ENCODE assay signal across 15 mouse cellular contexts in the genomic region with DNA sequence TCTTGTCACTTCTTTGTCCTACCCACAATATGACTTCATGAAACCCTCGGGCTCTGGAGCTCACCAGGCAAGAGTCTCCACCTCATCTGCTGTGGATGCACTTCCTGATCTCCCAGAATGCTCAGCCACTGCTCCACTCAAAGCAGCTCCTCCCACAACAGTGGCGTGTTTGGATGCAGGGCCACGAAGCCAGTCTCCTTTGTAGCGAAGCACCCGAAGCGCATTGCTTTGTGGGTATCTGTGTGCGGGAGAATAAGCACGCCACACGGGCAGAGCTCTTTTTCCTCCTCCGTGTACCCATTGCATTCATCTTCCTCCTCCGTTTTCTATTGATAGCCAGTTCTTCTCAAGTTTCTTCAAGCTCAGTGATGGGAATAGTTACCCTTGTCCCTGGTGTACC. TPM values are rescaled to one million over a fixed set of nuclear protein-coding genes. Genes with fewer than 3 reads are reported as not detected.
DNase-seq lines count a peak whose midpoint lies in the region; ATAC-seq and TF ChIP-seq lines count a peak whose summit lies in the region.
"Had no signal": no experiment of that assay in that cellular context is flagged by ENCODE, and none has a peak within 500 bp of the region (broad histone marks: within the 10 kb centered on the region; RNA-seq: fewer than 3 reads in every experiment).

No protein-coding gene starts in this region.

- 0 out of 2 replicates have a peak overlapping the region, but pooled peaks have one; percentile 0 for H3K4me2 ChIP-seq in hindbrain, embryonic 15.5 days
- no peak overlapping the region for H3K4me2 ChIP-seq in hindbrain, embryonic 14.5 days (replicated peaks)
- H3K4me2 ChIP-seq in lung, embryonic 16.5 days (ENCODE audit: low read depth, low read length) = peak overlapping the region; percentile 66
- H3K4me2 ChIP-seq in heart, postnatal 0 days (ENCODE audit: low read depth, low read length) = peak overlapping the region; percentile 53

- H3K4me1 ChIP-seq in hindbrain, embryonic 15.5 days (replicated peaks) = peaks cover 13% of the 10 kb centered on the region
- H3K4me1 ChIP-seq in hindbrain, embryonic 14.5 days (replicated peaks; ENCODE audit: control insufficient read depth, insufficient read depth, low read length) = no peaks in the 10 kb centered on the region
- H3K4me1 ChIP-seq in lung, embryonic 16.5 days (replicated peaks; ENCODE audit: control insufficient read depth, insufficient read depth, low read length) = peaks cover 16% of the 10 kb centered on the region
- H3K4me1 ChIP-seq in lung, adult 2 months (ENCODE audit: control insufficient read depth, insufficient read depth, low read length) = no peaks in the 10 kb centered on the region; the same call in 1 of the 2 replicates
- H3K4me1 ChIP-seq in heart, postnatal 0 days (ENCODE audit: control insufficient read depth, insufficient read depth) = peaks cover 7% of the 10 kb centered on the region; the same call in 1 of the 2 replicates

- no peak for DNase-seq in hindbrain, embryonic 14.5 days (ENCODE audit: low spot score)
- no peak for DNase-seq in lung, adult 2 months
- DNase-seq in brain, adult 2 months (ENCODE audit: low read depth, low spot score) = peak; percentile 27
- no peak for DNase-seq in heart, postnatal 0 days (ENCODE audit: low spot score)
- no peak for DNase-seq in layer of hippocampus, adult 2 months (ENCODE audit: low spot score in 2 of 2)
- DNase-seq: adrenal gland, postnatal 10 days; gastrocnemius, postnatal 25 days; spleen, adult 18-20 months had no signal

- H3K27me3 ChIP-seq in hindbrain, embryonic 15.5 days = no peaks in the 10 kb centered on the region
- no peaks in the 10 kb centered on the region for H3K27me3 ChIP-seq in hindbrain, embryonic 14.5 days (ENCODE audit: control insufficient read depth, insufficient read depth, low read length)
- H3K27me3 ChIP-seq in lung, embryonic 16.5 days (ENCODE audit: control insufficient read depth, insufficient read depth, low read depth, low read length) = no peaks in the 10 kb centered on the region
- H3K27me3 ChIP-seq in heart, postnatal 0 days (ENCODE audit: control insufficient read depth, insufficient read depth, low read length) = no peaks in the 10 kb centered on the region
- H3K27me3 ChIP-seq: embryonic facial prominence, embryonic 15.5 days; forebrain, embryonic 15.5 days had no signal

- TF ChIP-seq CTCF in lung, adult 2 months (IDR thresholded peaks at IDR 0.05; ENCODE audit: insufficient read depth, low read length) = no peak
- TF ChIP-seq CTCF in heart, postnatal 0 days (IDR thresholded peaks at IDR 0.05; ENCODE audit: low read depth) = no peak
- no peak for TF ChIP-seq CTCF in layer of hippocampus, adult 2 months (conservative IDR thresholded peaks at IDR 0.05)

- no peak overlapping the region for H3K9ac ChIP-seq in hindbrain, embryonic 15.5 days
- no peak overlapping the region for H3K9ac ChIP-seq in hindbrain, embryonic 14.5 days
- no peak overlapping the region for H3K9ac ChIP-seq in lung, embryonic 16.5 days (ENCODE audit: low read length)
- no peak overlapping the region for H3K9ac ChIP-seq in heart, postnatal 0 days (replicated peaks; ENCODE audit: low read depth, low read length)
- H3K9ac ChIP-seq: embryonic facial prominence, embryonic 15.5 days; forebrain, embryonic 15.5 days had no signal

- TF ChIP-seq POLR2A in lung, adult 2 months (IDR thresholded peaks at IDR 0.05; ENCODE audit: borderline replicate concordance, extremely low read depth, low read depth, low read length) = no peak

- no peak for ATAC-seq in hindbrain, embryonic 15.5 days (ENCODE audit: low FRiP score, low read depth)
- no peak for ATAC-seq in hindbrain, embryonic 14.5 days (ENCODE audit: low FRiP score)
- no peak for ATAC-seq in lung, embryonic 16.5 days (ENCODE audit: low read depth)
- no peak; the same call in 1 of the 2 replicates for ATAC-seq in heart, postnatal 0 days (ENCODE audit: insufficient read depth, low read depth)
- ATAC-seq: hindbrain, embryonic 16.5 days had no signal

- H3K9me3 ChIP-seq in hindbrain, embryonic 15.5 days = no peaks in the 10 kb centered on the region
- no peaks in the 10 kb centered on the region for H3K9me3 ChIP-seq in hindbrain, embryonic 14.5 days (ENCODE audit: control insufficient read depth, low read length)
- no peaks in the 10 kb centered on the region for H3K9me3 ChIP-seq in lung, embryonic 16.5 days (ENCODE audit: control insufficient read depth, low read length)
- no peaks in the 10 kb centered on the region for H3K9me3 ChIP-seq in heart, postnatal 0 days (replicated peaks; ENCODE audit: control insufficient read depth, low read length)
- H3K9me3 ChIP-seq: embryonic facial prominence, embryonic 15.5 days; forebrain, embryonic 15.5 days had no signal

- TF ChIP-seq EP300 in heart, postnatal 0 days (IDR thresholded peaks at IDR 0.05; ENCODE audit: low read depth) = no peak

- H3K27ac ChIP-seq in hindbrain, embryonic 15.5 days (replicated peaks) = no peak overlapping the region
- no peak overlapping the region for H3K27ac ChIP-seq in hindbrain, embryonic 14.5 days
- no peak overlapping the region for H3K27ac ChIP-seq in lung, embryonic 16.5 days (ENCODE audit: low read length)
- no peak overlapping the region for H3K27ac ChIP-seq in heart, postnatal 0 days (ENCODE audit: low read depth)
- no peak overlapping the region for H3K27ac ChIP-seq in layer of hippocampus, adult 2 months
- H3K27ac ChIP-seq: embryonic facial prominence, embryonic 15.5 days had no signal

- no peaks in the 10 kb centered on the region for H3K36me3 ChIP-seq in hindbrain, embryonic 15.5 days
- H3K36me3 ChIP-seq in hindbrain, embryonic 14.5 days (replicated peaks; ENCODE audit: control insufficient read depth, insufficient read depth) = no peaks in the 10 kb centered on the region
- H3K36me3 ChIP-seq in lung, embryonic 16.5 days (ENCODE audit: control insufficient read depth, insufficient read depth, low read length) = no peaks in the 10 kb centered on the region
- no peaks in the 10 kb centered on the region for H3K36me3 ChIP-seq in heart, postnatal 0 days (replicated peaks; ENCODE audit: control insufficient read depth, insufficient read depth, low read length)
- H3K36me3 ChIP-seq: embryonic facial prominence, embryonic 15.5 days; forebrain, embryonic 15.5 days had no signal

- whole genome bisulfite sequencing in hindbrain, embryonic 15.5 days = 79% methylated on average over 11 of the region's 11 CpGs
- WGBS in hindbrain, embryonic 14.5 days = 84% methylated on average over 11 of the region's 11 CpGs
- WGBS in lung, embryonic 16.5 days = 47% methylated on average over 11 of the region's 11 CpGs
- WGBS in lung, adult 2 months = 64% methylated on average over 11 of the region's 11 CpGs
- 56% methylated on average over 11 of the region's 11 CpGs for WGBS in heart, postnatal 0 days

- H3K4me3 ChIP-seq in hindbrain, embryonic 15.5 days = no peak overlapping the region
- no peak overlapping the region for H3K4me3 ChIP-seq in hindbrain, embryonic 14.5 days (replicated peaks; ENCODE audit: low read length)
- peak overlapping the region; percentile 10; the same call in 1 of the 2 replicates for H3K4me3 ChIP-seq in lung, embryonic 16.5 days (ENCODE audit: low read length)
- no peak overlapping the region for H3K4me3 ChIP-seq in lung, adult 2 months (replicated peaks; ENCODE audit: extremely low read depth, low read depth, low read length)
- H3K4me3 ChIP-seq in heart, postnatal 0 days (ENCODE audit: low read depth, low read length) = no peak overlapping the region
- no peak overlapping the region for H3K4me3 ChIP-seq in layer of hippocampus, adult 2 months

RNA-seq across cellular contexts. Expression of gene Slc26a3, which starts 13.4 kb away (rescaled TPM):
- 0.10 TPM in 1 of 2 replicates, not detected in the other for polyA plus RNA-seq in hindbrain, embryonic 15.5 days (2015; fragmentation: Nextera tagmentation; extraction: Ambion mirVana)
- not detected in 2 replicates for polyA plus RNA-seq in hindbrain, embryonic 14.5 days (2014; fragmentation: Nextera tagmentation; extraction: Ambion mirVana)
- polyA plus RNA-seq in lung, embryonic 16.5 days (2015; fragmentation: Nextera tagmentation; extraction: Ambion mirVana) = 0.13 TPM in 1 of 2 replicates, not detected in the other
- 0.13 and 1.1 TPM in 2 replicates for polyA plus RNA-seq in lung, adult 2 months (2012; rRNA removed)
- 1.9 TPM in 1 of 2 replicates, not detected in the other for total RNA-seq in heart, postnatal 0 days (2014; rRNA removed; ENCODE audit: low replicate concordance)
- polyA plus RNA-seq in heart, postnatal 0 days (2015; fragmentation: Nextera tagmentation; extraction: Ambion mirVana) = 0.72 and 0.75 TPM in 2 replicates
- total RNA-seq in layer of hippocampus, adult 2 months (2021) = under 1 TPM; 0.15 to 0.56 TPM
- total RNA-seq: gastrocnemius, postnatal 25 days; megakaryocyte-erythroid progenitor cell, adult 5-6 weeks had no signal
- polyA plus RNA-seq: neural tube, embryonic 11.5 days had no signal

RNA-seq across cellular contexts. Expression of gene Dld, which starts 26.0 kb away (rescaled TPM):
- 112 and 119 TPM in 2 replicates for polyA plus RNA-seq in hindbrain, embryonic 15.5 days (2015; fragmentation: Nextera tagmentation; extraction: Ambion mirVana)
- polyA plus RNA-seq in hindbrain, embryonic 14.5 days (2014; fragmentation: Nextera tagmentation; extraction: Ambion mirVana) = 125 and 138 TPM in 2 replicates
- polyA plus RNA-seq in lung, embryonic 16.5 days (2015; fragmentation: Nextera tagmentation; extraction: Ambion mirVana) = 107 and 121 TPM in 2 replicates
- polyA plus RNA-seq in lung, adult 2 months (2012; rRNA removed) = 8.2 and 15.9 TPM in 2 replicates
- 91.6 and 125 TPM in 2 replicates for total RNA-seq in heart, postnatal 0 days (2014; rRNA removed; ENCODE audit: low replicate concordance)
- 372 and 377 TPM in 2 replicates for polyA plus RNA-seq in heart, postnatal 0 days (2015; fragmentation: Nextera tagmentation; extraction: Ambion mirVana)
- 100 to 1,000 TPM; 106 to 108 TPM for total RNA-seq in layer of hippocampus, adult 2 months (2021)
